Mouse (Mus musculus) midbrain, embryonic 11.5 days (tissue): ENCODE measurements around the gene Olfr1339. TPM values are rescaled to one million over a fixed set of nuclear protein-coding genes. Genes with fewer than 3 reads are reported as not detected.

Experiments
- ATAC-seq: fragments of 200-750 bp; cut with Nextera tagmentation; 2 replicates; pipeline ENCODE4 v1.8.0; 2017; ENCODE audit warnings: moderate TSS enrichment, moderate library complexity; ENCODE audit not compliant: low FRiP score
- DNase-seq: peaks from one replicate; pipeline ENCODE4 v3.0.0; 2015; ENCODE audit warnings: low spot score; ENCODE audit errors: missing footprints
- H3K27ac ChIP-seq: fragments of 300-500 bp; sonication (generic); 2 replicates; pipeline ENCODE4 v1.5.1; 2014; ENCODE audit warnings: low read depth, low read length
- H3K27me3 ChIP-seq: fragments of 300-500 bp; sonication (generic); 2 replicates; pipeline ENCODE4 v1.6.1; 2014; ENCODE audit warnings: mild to moderate bottlenecking, low read length, moderate library complexity, mixed read lengths; ENCODE audit not compliant: control insufficient read depth, insufficient read depth
- H3K36me3 ChIP-seq: fragments of 300-500 bp; sonication (generic); 2 replicates; pipeline ENCODE4 v1.6.1; 2014; ENCODE audit warnings: mild to moderate bottlenecking, low read length, moderate library complexity, mixed read lengths; ENCODE audit not compliant: control insufficient read depth, insufficient read depth
- H3K4me1 ChIP-seq: fragments of 300-500 bp; sonication (generic); 2 replicates; pipeline ENCODE4 v1.6.1; 2014; ENCODE audit warnings: low read length; ENCODE audit not compliant: control insufficient read depth, insufficient read depth
- H3K4me2 ChIP-seq: fragments of 300-500 bp; sonication (generic); 2 replicates; pipeline ENCODE4 v1.6.1; 2014; ENCODE audit warnings: mild to moderate bottlenecking, moderate library complexity
- H3K4me3 ChIP-seq: fragments of 300-500 bp; sonication (generic); 2 replicates; pipeline ENCODE4 v1.5.1; 2014; ENCODE audit warnings: low read depth, low read length
- H3K9ac ChIP-seq: fragments of 300-500 bp; sonication (generic); 2 replicates; pipeline ENCODE4 v1.6.1; 2014; ENCODE audit warnings: low read length
- H3K9me3 ChIP-seq: fragments of 300-500 bp; sonication (generic); 2 replicates; pipeline ENCODE4 v1.6.1; 2016; ENCODE audit warnings: low read length; ENCODE audit not compliant: control insufficient read depth
- WGBS: fragments of 180-500 bp; shearing (Covaris S2); extraction: QIAGEN DNeasy Blood & Tissue Kit; methylation state at CpG from one replicate; pipeline ENCODE4 v1.1.7; 2014; 5-methylcytosine and 5-hydroxymethylcytosine counted together
- polyA plus RNA-seq: library from polyadenylated mRNA; unstranded; fragments of >200 nt; fragmentation: Nextera tagmentation; extraction: Ambion mirVana; gene quantifications from 2 replicates; pipeline ENCODE4 v1.2.1, GENCODE M21; 2014

Gene Olfr1339
- polyA plus RNA-seq, 1 experiment from 2014 or later = not detected

DNA sequence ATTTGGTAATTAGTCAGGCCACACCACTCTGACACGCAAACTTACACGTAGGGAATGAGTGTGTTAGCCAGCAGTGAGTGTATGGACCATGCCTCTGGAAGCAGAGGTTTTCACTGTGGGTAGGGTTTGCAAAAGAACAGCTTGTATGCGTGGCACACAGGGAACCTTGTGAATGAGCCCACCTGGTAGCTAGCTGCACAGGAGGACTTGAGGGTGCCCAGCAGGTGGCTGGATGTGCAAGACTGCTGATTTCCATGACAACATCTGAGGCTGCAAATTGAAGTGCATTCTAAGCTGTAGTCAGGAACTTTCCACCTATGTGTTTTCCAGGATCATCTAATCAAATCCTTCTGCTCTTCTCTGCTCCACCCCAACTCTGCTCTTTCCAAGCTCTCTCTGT, 7.6 kb downstream of the Olfr1339 start:
- Histone ChIP-seq H3K27ac (no peak overlapping the region), H3K9me3 (no peaks in the 10 kb centered on the region), H3K4me2 (no peak overlapping the region), H3K27me3 (peaks cover 9% of the 10 kb centered on the region), H3K36me3 (no peaks in the 10 kb centered on the region), H3K4me3 (no peak overlapping the region), H3K4me1 (no peaks in the 10 kb centered on the region; the same call in 1 of the 2 replicates), H3K9ac (no peak overlapping the region)
- 56% methylated on average over 3 of the region's 3 CpGs for WGBS
- ATAC-seq = no peak
- DNase-seq = no peak

DNA sequence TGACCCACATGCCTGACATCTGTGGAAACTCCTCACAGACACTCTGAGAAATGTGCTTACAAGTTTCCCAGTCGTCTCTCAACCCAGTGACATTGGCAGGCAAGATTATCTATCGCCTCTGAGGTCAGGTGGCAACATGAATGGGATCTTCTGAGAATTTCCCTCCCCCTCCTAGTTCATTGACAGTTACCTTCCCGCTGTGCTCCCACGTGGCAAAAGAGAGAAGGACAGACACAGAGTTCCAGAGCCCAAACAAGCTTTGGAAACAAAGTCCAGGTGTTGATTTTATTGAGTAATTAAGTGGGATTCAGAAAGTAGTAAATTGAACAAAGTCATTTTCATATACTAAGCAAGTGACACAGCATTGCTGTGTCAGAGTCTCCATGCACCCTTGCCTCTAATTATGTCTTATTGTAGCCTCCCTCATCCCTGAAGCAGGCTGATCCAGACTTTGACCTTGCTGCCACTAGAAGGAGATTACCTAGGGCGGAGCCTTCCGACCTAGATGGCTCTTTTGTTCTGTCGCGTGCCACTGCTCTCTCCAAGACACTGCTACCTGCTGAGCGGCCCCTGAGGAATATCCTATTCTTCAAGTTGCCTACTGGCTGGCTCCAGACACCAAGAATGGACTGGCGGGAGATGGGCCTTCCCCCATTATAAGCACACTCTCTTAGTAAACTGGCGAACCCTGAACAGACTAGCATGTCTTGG, 9.2 kb downstream of the Olfr1339 start:
- Histone ChIP-seq H3K9ac (no peak overlapping the region), H3K9me3 (no peaks in the 10 kb centered on the region), H3K4me1 (no peaks in the 10 kb centered on the region; the same call in 1 of the 2 replicates), H3K4me2 (peak overlapping the region; percentile 1; the same call in 1 of the 2 replicates), H3K36me3 (no peaks in the 10 kb centered on the region), H3K4me3 (no peak overlapping the region), H3K27ac (no peak overlapping the region), H3K27me3 (peaks cover 9% of the 10 kb centered on the region)
- ATAC-seq (no peak), DNase-seq (peak; percentile 84)
- WGBS = 2% methylated on average over 11 of the region's 11 CpGs

DNA sequence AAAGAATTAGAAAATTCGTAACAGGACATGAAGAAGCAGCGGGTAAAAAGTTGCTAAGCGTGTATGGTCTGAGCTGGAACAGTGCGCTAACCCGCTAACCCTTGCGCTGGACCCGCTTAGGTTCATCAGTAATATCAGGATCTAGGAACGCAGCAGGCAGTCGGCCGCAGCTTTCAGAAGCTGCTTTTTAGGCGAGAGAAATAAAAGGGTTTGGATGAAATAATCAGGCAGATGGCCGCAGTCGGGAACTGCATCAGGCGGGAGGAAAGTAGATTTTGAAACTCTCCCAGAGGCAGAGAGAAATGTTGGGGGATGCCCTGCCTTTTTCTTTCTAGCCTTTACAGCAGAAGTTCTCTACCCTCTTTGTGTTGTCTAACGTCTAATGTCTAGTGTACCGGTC, 9.9 kb downstream of the Olfr1339 start:
- ATAC-seq (no peak), DNase-seq (peak; percentile 91)
- no peaks in the 10 kb centered on the region; the same call in 1 of the 2 replicates for H3K4me1 ChIP-seq
- H3K4me2 ChIP-seq = peak overlapping the region; percentile 1; the same call in 1 of the 2 replicates
- no peaks in the 10 kb centered on the region for H3K9me3 ChIP-seq
- WGBS = 1% methylated on average over 16 of the region's 16 CpGs
- H3K4me3 ChIP-seq = no peak overlapping the region
- peaks cover 9% of the 10 kb centered on the region for H3K27me3 ChIP-seq
- H3K9ac ChIP-seq = no peak overlapping the region
- H3K27ac ChIP-seq = no peak overlapping the region
- H3K36me3 ChIP-seq = no peaks in the 10 kb centered on the region

DNA sequence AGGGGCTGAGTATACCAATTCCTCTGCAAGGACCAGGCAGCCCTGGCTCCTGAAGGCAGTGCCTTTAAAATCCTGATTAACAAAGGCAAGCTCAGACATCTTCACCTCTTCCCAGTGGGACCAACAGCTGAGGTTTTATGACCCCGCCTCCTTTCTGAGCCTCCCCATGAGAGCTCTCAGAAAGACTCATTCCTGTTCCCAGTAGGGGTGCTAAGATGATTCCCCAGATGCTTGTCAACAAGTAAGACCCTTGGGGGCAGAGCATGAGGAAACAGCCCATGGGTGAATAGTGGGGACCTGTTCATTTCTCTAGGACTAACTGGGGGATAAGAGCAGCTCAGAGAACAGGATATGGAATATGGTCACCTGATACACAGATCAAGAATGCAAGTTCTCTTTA, 26.7 kb downstream of the Olfr1339 start, which contains the start of gene Olfr1338:
Gene Olfr1338, minus strand, starts transcription at position 101 of the 400 bp plus-strand sequence.
- Histone ChIP-seq H3K4me3 (no peak within 1 kb of the TSS), H3K9ac (no peak within 1 kb of the TSS), H3K4me2 (no peak within 1 kb of the TSS), H3K9me3 (no peaks in the 10 kb centered on the region), H3K27me3 (no peaks in the 10 kb centered on the region), H3K36me3 (no peaks in the 10 kb centered on the region), H3K4me1 (no peaks in the 10 kb centered on the region), H3K27ac (no peak within 1 kb of the TSS)
- 92% methylated on average over 1 of the region's 1 CpGs for WGBS
- DNase-seq (no peak), ATAC-seq (no peak)

DNA sequence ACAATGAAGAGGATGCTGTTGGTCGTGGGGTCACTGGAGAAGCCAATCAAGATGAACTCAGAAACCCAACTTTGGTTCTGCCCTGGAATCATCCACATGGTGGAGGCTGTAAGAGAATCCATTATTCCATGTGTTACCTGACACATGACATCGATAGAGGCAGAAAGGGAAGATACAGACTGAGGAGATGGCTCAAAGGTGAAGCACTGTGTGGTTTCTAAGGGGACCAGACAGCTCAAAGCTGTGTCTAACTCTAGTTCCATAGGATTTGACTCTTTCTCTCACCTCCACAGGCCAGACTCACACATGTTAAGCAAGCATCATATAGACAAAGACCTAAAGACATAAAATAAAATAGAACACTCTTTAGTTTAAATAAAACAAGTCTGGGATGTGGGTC, 50.5 kb downstream of the Olfr1339 start, which contains the start of gene Olfr1337:
Gene Olfr1337, minus strand, starts transcription at position 101 of the 400 bp plus-strand sequence.
- no peak for ATAC-seq
- H3K9me3 ChIP-seq = no peaks in the 10 kb centered on the region
- no peak for DNase-seq
- H3K27me3 ChIP-seq = no peaks in the 10 kb centered on the region
- H3K36me3 ChIP-seq = no peaks in the 10 kb centered on the region
- no peaks in the 10 kb centered on the region for H3K4me1 ChIP-seq
- H3K27ac ChIP-seq = no peak within 1 kb of the TSS
- no peak within 1 kb of the TSS for H3K4me3 ChIP-seq
- H3K4me2 ChIP-seq = no peak within 1 kb of the TSS
- no peak within 1 kb of the TSS for H3K9ac ChIP-seq
- WGBS = 86% methylated on average over 2 of the region's 2 CpGs

Other genes starting within 250 kb of the Olfr1339 start
- 9.1 and 9.5 TPM in 2 replicates for gene Tie1, start 242.1 kb upstream of the Olfr1339 start, polyA plus RNA-seq
- 0.42 and 0.46 TPM in 2 replicates for gene 2610528J11Rik, start 205.2 kb upstream of the Olfr1339 start, polyA plus RNA-seq
- 0.11 and 0.22 TPM in 2 replicates for gene Tmem125, start 188.1 kb upstream of the Olfr1339 start, polyA plus RNA-seq
- 1.0 and 1.2 TPM in 2 replicates for gene Cfap57, start 111.4 kb upstream of the Olfr1339 start, polyA plus RNA-seq
- gene Ebna1bp2, start 111.4 kb upstream of the Olfr1339 start, polyA plus RNA-seq = 183 and 197 TPM in 2 replicates
- not detected in 2 replicates for gene Olfr62, start 73.2 kb upstream of the Olfr1339 start, polyA plus RNA-seq
- gene Olfr1342, start 39.4 kb upstream of the Olfr1339 start, polyA plus RNA-seq = not detected in 2 replicates
- not detected in 2 replicates for gene Olfr1341, start 28.7 kb upstream of the Olfr1339 start, polyA plus RNA-seq
- gene Olfr1340, start 12.0 kb upstream of the Olfr1339 start, polyA plus RNA-seq = not detected in 2 replicates
- gene Olfr1338, start 26.6 kb downstream of the Olfr1339 start, polyA plus RNA-seq = not detected in 2 replicates
- gene Olfr1337, start 50.4 kb downstream of the Olfr1339 start, polyA plus RNA-seq = not detected in 2 replicates
- gene Olfr1335, start 77.8 kb downstream of the Olfr1339 start, polyA plus RNA-seq = not detected in 2 replicates
- gene Olfr1333, start 104.1 kb downstream of the Olfr1339 start, polyA plus RNA-seq = not detected in 2 replicates
- not detected in 2 replicates for gene Olfr1331, start 132.5 kb downstream of the Olfr1339 start, polyA plus RNA-seq
- not detected in 2 replicates for gene Olfr1330, start 156.4 kb downstream of the Olfr1339 start, polyA plus RNA-seq
- gene Olfr1329, start 185.3 kb downstream of the Olfr1339 start, polyA plus RNA-seq = not detected in 2 replicates
- not detected in 2 replicates for gene Olfr1328, start 206.4 kb downstream of the Olfr1339 start, polyA plus RNA-seq
- gene Lao1, start 229.4 kb downstream of the Olfr1339 start, polyA plus RNA-seq = not detected in 2 replicates